ENCODE assay signal across 18 mouse cellular contexts in the genomic region with DNA sequence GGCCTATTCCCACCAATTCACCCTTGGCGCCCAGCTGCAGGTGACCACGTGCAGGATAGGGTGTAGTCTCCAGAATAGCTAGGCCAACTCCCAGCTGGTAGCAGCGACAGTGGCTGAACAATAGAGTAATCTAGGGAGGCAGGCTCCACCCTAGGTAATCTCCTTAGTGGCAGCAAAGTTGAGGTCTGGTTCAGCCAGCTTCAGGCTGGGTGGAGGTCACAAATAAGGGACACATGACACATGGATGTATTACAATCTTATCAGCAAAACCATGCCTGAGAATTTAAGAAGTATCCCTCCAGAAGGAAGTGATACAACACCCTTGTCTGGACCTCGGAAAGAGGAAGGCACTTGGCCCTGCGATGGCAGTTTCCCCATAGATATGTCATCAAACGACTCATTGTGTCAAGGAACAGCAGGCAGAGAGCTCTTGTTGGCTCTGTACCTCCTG. TPM values are rescaled to one million over a fixed set of nuclear protein-coding genes. Genes with fewer than 3 reads are reported as not detected.
DNase-seq lines count a peak whose midpoint lies in the region; ATAC-seq lines count a peak whose summit lies in the region.
"Had no signal": no experiment of that assay in that cellular context is flagged by ENCODE, and none has a peak within 500 bp of the region (broad histone marks: within the 10 kb centered on the region; RNA-seq: fewer than 3 reads in every experiment).

No protein-coding gene starts in this region.

- ATAC-seq in megakaryocyte, adult 5-6 weeks (ENCODE audit: poor library complexity, severe bottlenecking), result peak; percentile 99
- ATAC-seq: CD4-positive, CD25-positive, alpha-beta regulatory T cell, adult 4 months; forebrain, embryonic 14.5 days; Patski had no signal

- DNase-seq in 416B (ENCODE audit: low read depth), result peak; percentile 90
- DNase-seq in MEL-GATA-1-ER (ENCODE audit: extremely low read depth, low read depth), result peak; percentile 99
- DNase-seq in liver, result peak; percentile 62
- no peak for DNase-seq in kidney, adult 9 months
- no peak for DNase-seq in testis, postnatal 14 days (ENCODE audit: low spot score)
- DNase-seq in frontal cortex, postnatal 10 days (ENCODE audit: low spot score in 2 of 2), result no peak
- no peak for DNase-seq in gastrocnemius, postnatal 10 days
- DNase-seq: cerebellum, adult 2 months; embryo, embryonic 11 days; heart, postnatal 10 days; kidney, adult 2 months; kidney, postnatal 36 days; midbrain, embryonic 14.5 days; right cerebral cortex, postnatal 14 days had no signal

RNA-seq across cellular contexts. Expression of a gene that starts 16.1 kb away (rescaled TPM):
- not detected in 2 replicates for total RNA-seq in megakaryocyte, adult 5-6 weeks (2015)
- total RNA-seq in megakaryocyte, adult 5-6 weeks (2017), result not detected in 2 replicates
- total RNA-seq in gastrocnemius, postnatal 10 days (2021), result 10 to 100 TPM; 15.9 to 17.5 TPM

RNA-seq across cellular contexts. Expression of a gene that starts 19.5 kb away (rescaled TPM):
- 0.31 and 1.3 TPM in 2 replicates for total RNA-seq in megakaryocyte, adult 5-6 weeks (2015)
- total RNA-seq in megakaryocyte, adult 5-6 weeks (2017), result 0.45 and 2.2 TPM in 2 replicates
- total RNA-seq in gastrocnemius, postnatal 10 days (2021), result 1 to 10 TPM in 1 of 2 experiments, under 1 TPM in 1; 0.63 to 1.5 TPM

RNA-seq across cellular contexts. Expression of a gene that starts 19.7 kb away (rescaled TPM):
- 0.29 and 3.0 TPM in 2 replicates for total RNA-seq in megakaryocyte, adult 5-6 weeks (2015)
- 0.69 and 1.5 TPM in 2 replicates for total RNA-seq in megakaryocyte, adult 5-6 weeks (2017)
- 1 to 10 TPM; 1.1 to 1.6 TPM for total RNA-seq in gastrocnemius, postnatal 10 days (2021)

Comparison
In these comparisons a context has a peak if more than half of its experiments do, and no peak if none do; other contexts are left out.
1. DNase-seq: peak in 416B (single experiment), MEL-GATA-1-ER (single experiment) and liver (single experiment); none in kidney, adult 9 months (single experiment), testis, postnatal 14 days (single experiment), frontal cortex, postnatal 10 days (0 of 2) and gastrocnemius, postnatal 10 days (single experiment).
2. RNA of a gene that starts 16.1 kb away (total RNA-seq): 15.9 to 17.5 TPM in gastrocnemius, postnatal 10 days; not detected in megakaryocyte, adult 5-6 weeks; every median in the first group is over 10 times any median in the second.